Mouse (Mus musculus): ENCODE data around the gene Ankrd34a.

DNA sequence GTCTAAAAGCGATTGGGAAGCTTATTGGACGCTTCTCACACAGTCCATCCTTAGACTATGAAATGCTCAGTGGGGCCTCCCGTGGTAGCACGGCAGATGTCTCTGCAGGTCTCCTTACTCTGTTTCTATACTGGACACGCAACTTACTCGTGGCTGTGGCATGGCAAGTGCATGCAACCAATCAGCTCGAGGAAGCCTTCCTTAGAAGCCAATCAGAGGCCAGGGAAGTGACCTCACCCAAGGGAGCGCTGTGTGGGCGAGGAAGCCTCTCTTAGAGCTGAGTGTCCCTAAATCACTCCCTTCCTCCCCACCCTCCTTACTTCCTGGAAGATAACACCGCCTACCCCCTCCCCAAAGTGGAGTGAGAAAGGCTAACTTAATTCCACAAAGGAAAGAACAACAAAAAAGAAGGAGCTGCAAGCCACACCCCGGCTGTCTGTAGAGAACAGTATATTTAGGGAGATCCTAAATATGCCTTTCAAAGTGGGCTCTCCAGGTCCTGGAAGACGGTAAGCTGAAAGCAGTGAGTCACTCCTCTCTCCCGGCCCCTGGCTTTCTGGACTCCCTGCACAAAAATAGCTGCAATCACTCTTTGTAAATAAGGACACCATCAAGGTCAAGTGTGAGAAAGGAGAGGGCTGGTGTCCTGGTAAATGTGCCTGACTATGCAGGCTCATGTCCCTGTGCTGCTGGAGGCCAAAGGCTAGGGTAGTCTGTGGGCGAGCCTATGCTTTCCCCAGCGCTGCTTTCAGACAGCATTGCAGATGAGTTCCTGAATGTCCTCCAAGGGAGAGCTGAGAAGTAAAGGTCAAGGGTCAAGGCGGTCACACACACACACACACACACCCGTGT, 19.5 kb upstream of the Ankrd34a start, which contains the start of gene Gm16253:
- TF ChIP-seq CTCF (conservative IDR thresholded peaks at IDR 0.05 in 1 of 2, IDR thresholded peaks at IDR 0.05 in 1 of 2; ENCODE audit: low read depth in 2 of 2, low read length in 2 of 2), result no peak
- peak; percentile 92 for TF ChIP-seq JUND (conservative IDR thresholded peaks at IDR 0.05; ENCODE audit: low read depth, low read length)
- peak; percentile 84 for TF ChIP-seq POLR2A (IDR thresholded peaks at IDR 0.05; ENCODE audit: low read depth, low read length)
- peak; percentile 95 for TF ChIP-seq MAX (IDR thresholded peaks at IDR 0.05; ENCODE audit: low read length)
- TF ChIP-seq RAD21 (IDR thresholded peaks at IDR 0.05; ENCODE audit: low read depth, low read length), result no peak
- TF ChIP-seq SIN3A (IDR thresholded peaks at IDR 0.05; ENCODE audit: low read length), result no peak
- TF ChIP-seq BHLHE40 (IDR thresholded peaks at IDR 0.05; ENCODE audit: low read depth, low read length), result no peak
- peak; percentile 63 for TF ChIP-seq ETS1 (conservative IDR thresholded peaks at IDR 0.05; ENCODE audit: low read depth, low read length)
- TF ChIP-seq POLR2AphosphoS2 (IDR thresholded peaks at IDR 0.05; ENCODE audit: low read depth, low read length), result no peak

Data from CH12.LX (cell line).